Mouse (Mus musculus) adipocyte (in vitro differentiated cells): ENCODE data around the gene B9d1.

Experiments
- DNase-seq: peaks from one replicate; pipeline ENCODE4 v3.0.0-alpha.2; 2016; ENCODE audit warnings: low spot score

The B9d1 gene

GRCm38 (mm10) chr11:61504713-61505257 is at the start of gene B9d1:
Gene B9d1 (plus strand): TSS chr11:61505144.
- peak; percentile 98 for DNase-seq

DNA sequence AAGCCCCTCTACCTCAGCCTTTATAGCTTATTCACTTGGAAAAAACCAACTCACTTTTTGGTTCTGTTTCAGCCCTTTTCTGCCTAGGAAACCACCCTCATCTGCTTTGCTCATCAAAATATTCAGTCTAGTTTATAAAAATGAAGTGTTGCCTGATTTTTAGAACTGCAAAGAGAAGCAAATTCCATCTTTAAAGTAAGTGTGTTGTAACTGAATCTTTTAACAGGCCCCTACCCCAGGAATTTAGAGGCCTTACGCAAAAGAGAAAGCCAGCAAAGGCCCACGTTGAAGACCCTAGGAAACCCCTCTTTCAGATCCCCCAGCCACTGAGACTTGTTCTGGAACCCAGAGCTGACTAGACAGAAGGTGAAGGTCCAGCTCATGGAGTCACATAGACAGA is 40.9 kb upstream of the B9d1 start:
- no peak for DNase-seq

- DNase-seq: peak; percentile 34
Measured at GRCm38 (mm10) chr11:61465422-61465821, 39.5 kb upstream of the B9d1 start.

GRCm38 (mm10) chr11:61468534-61468933 is 36.4 kb upstream of the B9d1 start:
- DNase-seq: no peak

GRCm38 (mm10) chr11:61469317-61469917 is 35.5 kb upstream of the B9d1 start:
- DNase-seq: no peak

DNA sequence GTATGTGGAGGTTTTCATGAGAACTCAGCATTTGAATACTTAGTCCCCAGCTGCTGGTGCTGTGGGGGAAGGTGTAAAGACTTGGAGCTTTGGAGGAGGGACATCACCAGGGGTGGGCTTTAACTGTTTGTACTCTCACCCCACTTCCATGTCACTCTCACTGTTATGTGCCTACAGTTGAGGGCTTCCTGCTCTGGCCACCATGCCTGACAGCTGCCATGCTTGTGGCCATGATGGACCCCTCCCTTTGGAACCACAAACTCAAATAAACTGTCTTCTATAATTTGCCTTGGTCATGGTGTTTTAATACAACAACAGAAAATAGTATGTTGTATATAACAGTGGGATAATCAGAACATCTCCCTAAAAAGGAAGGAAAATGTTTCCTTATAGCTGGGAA is 34.1 kb upstream of the B9d1 start:
- DNase-seq: no peak

DNA sequence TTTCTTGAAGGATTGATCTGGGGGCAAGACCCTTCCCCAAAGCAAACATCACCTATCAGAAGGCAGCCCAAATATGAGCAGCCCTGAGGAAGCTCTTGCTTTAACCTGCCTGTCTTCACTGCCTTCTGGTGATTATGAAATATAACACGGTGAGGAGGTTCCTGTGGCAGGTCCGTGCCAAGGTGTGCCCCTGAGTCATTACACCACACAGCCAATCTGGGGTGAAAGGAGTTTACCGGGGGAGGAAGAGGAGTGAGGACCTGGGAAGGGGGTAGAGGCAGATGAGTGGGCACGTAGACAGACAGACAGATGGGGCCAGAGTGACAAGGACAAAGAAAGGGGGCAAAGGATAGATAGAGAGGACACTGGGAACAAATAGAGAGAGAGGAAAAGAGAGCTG is 31.3 kb upstream of the B9d1 start:
- DNase-seq: no peak

GRCm38 (mm10) chr11:61476786-61477382 is 28.1 kb upstream of the B9d1 start:
- DNase-seq: peak; percentile 54

GRCm38 (mm10) chr11:61477566-61478508 is 27.1 kb upstream of the B9d1 start:
- DNase-seq: no peak

DNA sequence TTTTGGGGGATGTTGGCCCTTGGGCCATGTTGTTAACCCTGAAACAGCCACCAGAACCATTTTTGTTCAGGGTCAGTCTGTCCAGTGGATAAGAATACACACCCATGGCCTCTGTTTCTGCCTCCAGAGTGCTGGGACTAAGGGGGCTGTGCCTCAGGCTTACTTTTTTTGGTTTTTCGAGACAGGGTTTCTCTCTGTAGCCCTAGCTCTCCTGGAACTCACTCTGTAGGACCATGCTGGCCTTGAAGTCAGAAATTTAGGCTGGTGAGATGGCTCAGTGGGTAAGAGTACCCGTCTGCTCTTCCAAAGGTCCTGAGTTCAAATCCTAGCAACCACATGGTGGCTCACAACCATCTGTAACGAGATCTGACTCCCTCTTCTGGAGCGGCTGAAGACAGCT is 26.2 kb upstream of the B9d1 start:
- no peak for DNase-seq

DNA sequence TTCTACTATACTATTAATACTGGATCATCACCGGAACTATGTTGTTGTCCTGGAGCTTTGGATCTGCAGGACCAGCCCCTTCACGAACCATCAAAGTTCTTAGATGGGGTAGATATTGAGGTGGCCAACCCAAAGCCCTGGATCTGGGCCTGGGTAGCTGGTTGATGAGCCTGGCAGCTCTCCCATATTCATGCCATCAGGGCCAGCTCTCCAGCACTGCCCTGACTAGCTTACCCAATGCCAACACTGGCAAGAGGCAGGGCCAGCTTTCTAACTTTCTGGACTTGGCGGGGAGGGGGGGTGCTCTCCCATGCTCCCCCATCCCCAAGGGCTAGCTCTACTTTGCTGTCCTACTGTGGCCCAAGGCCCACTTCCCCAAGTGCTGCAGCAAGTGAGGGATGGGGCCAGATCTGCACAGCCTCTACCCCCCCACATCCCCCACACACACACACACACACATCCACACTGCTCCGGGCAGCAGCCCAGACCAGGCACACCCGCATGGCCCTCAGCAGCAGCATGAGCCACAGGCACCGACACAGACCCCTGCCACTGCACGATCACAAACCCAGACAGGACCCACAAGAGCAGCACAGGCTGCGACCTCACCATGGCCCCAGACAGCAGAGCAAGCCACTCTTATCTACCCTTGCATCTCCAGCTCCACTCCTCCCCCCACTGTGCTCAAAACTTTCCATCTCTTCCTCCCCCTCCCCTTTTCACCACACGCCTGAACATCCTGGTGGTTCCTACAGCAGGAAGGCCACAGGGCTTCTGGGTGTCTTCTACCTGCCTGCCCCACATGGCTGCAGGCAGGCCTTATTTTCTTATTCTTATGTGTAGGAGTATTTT is 23.5 kb upstream of the B9d1 start:
- DNase-seq: no peak

- DNase-seq: peak; percentile 54
Measured at GRCm38 (mm10) chr11:61483226-61483845, 21.6 kb upstream of the B9d1 start.

GRCm38 (mm10) chr11:61484256-61484612 is 20.7 kb upstream of the B9d1 start:
- no peak for DNase-seq

DNA sequence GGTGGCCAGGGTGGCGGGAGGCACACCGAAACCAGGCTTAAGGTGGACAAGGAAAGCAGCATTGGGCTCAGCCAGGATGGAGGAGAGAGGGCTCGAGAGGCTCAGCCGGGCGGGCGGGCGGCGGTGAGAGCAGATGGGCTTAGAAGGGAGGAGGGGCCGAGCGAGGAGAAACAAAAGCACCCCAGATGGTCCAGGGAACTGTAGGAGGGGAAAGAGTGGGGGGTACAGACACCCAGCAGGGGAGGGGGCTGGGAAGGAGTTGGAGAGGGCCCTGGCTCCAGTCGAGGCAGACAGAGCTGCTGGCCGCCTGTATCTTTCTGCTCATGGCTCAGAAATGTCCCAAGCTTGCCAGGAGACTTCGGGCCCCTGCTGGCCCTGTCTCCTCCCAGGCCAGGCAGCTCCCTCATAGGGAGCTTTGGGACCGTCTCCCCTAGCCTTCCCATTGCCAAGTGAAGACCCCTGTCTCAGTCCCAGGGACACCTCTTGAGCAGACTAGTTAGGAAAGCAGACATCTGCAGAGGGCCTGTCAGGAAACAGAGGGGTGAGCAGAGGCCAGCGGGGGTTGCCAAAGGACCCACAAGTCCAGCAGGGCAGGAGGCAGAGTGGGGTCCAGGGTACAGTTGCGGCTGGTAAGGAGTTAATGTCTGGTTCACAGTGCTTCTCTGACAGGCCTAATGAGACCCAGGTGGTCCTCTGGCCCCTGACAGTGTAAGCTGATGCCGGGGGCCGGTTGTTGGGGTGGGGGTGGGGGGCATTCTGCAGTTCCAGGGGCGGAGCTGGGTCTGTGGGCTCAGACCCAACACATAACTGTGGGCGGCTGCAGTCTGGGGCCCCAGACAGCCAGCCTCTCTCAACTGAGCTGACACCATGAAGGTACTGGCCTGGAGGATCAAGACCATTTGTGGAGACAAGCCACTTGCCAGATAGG is 20.1 kb upstream of the B9d1 start, which contains the start of gene Mfap4:
Gene Mfap4, plus strand, starts transcription at position 819 of the 928 bp plus-strand sequence.
- no peak for DNase-seq

GRCm38 (mm10) chr11:61485541-61486457 is 19.1 kb upstream of the B9d1 start:
- no peak for DNase-seq

GRCm38 (mm10) chr11:61486458-61487219 is 18.3 kb upstream of the B9d1 start:
- no peak for DNase-seq

DNA sequence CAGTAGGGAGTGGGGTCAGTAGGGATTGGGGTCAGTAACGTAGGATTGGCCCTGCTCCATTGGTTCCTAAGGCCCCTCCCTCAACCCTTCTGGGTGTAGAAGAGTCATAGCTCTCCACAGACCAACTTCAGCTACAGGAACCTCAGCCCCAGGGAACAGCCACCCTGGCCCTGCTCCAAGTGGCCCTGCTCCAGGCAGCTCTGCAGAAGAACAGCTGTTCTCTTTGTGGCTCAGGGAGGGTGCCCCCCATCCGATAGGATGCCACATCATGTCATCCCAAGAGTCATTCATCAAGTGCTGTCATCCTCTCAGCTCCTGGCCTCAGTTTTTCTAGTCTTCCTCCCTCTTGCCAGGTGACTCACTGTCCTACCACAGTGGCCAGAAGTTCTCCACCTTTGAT is 17.5 kb upstream of the B9d1 start:
- DNase-seq: peak; percentile 42

DNA sequence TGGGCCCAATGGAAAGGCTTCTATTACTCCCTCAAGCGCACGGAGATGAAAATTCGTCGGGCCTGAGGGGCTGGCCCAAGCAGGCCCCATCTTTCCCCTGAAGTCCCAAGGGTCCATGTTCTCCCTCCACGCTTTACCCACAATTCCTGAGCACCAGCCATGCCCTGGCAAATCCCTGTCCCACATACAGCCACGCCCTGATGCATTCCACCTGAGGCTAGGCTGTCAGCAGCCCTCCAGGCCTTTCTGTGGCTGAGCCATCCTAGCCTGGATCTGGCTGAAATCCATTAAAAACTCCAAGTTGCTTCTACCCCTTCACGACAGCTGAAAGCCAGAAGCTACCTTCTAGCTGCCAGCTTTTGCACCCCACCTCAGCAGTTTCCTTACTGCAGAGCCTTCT is 17.0 kb upstream of the B9d1 start:
- DNase-seq: no peak
